Mouse (Mus musculus) cerebellum, adult 2 months (tissue): ENCODE measurements around the gene Rap2b. TPM values are rescaled to one million over a fixed set of nuclear protein-coding genes. Genes with fewer than 3 reads are reported as not detected.
A peak's percentile ranks its signal among the peaks of the same experiment; 100 is the strongest.

ENCODE experiments used
- DNase-seq, 2 experiments: peaks; one replicate each; pipeline ENCODE4 v3.0.0; 2021
- H3K27ac ChIP-seq: fragments of 200-500 bp; 2 replicates; pipeline ENCODE4 v1.5.1; 2012; ENCODE audit warnings: low read length, control low read depth, inconsistent platforms; ENCODE audit not compliant: insufficient read depth
- H3K27me3 ChIP-seq: fragments of 200-500 bp; 2 replicates; pipeline ENCODE4 v1.6.1; 2012; ENCODE audit warnings: inconsistent platforms, mild to moderate bottlenecking, low read length, moderate library complexity; ENCODE audit not compliant: control insufficient read depth, insufficient read depth
- H3K4me1 ChIP-seq: fragments of 200-500 bp; 2 replicates; pipeline ENCODE4 v1.6.1; 2011; ENCODE audit warnings: low read length; ENCODE audit not compliant: control insufficient read depth, insufficient read depth
- H3K4me3 ChIP-seq: fragments of 200-500 bp; replicated peaks from 2 replicates; pipeline ENCODE3; 2011; ENCODE audit warnings: mild to moderate bottlenecking, low read depth, low read length, control low read depth; ENCODE audit not compliant: insufficient read depth
- CTCF ChIP-seq: fragments of 200-500 bp; IDR thresholded peaks from 2 replicates; pipeline ENCODE4 v1.5.1; 2011; ENCODE audit warnings: low read depth, mild to moderate bottlenecking, control low read depth, low read length, moderate library complexity, borderline replicate concordance; ENCODE audit not compliant: insufficient read depth
- POLR2A ChIP-seq: fragments of 200-500 bp; IDR thresholded peaks from 2 replicates; pipeline ENCODE4 v1.6.1; 2011; ENCODE audit warnings: low read length, control low read depth, borderline replicate concordance; ENCODE audit not compliant: insufficient read depth
- whole genome bisulfite sequencing: fragments of 180-500 bp; shearing (Covaris S2); methylation state at CpG from one replicate; pipeline ENCODE4 v1.1.7; 2018; 5-methylcytosine and 5-hydroxymethylcytosine counted together
- polyA plus RNA-seq: library from polyadenylated mRNA; depleted of rRNA; stranded (reverse); fragments of >200 nt; gene quantifications from 2 replicates; pipeline ENCODE4 v1.2.3, GENCODE M21; 2012

The Rap2b gene
- polyA plus RNA-seq, 1 experiment, result 4.9 TPM

GRCm38 (mm10) chr3:61348036-61348614, 13.3 kb upstream of the Rap2b start:
- H3K27me3 ChIP-seq, result no peaks in the 10 kb centered on the region
- no peaks in the 10 kb centered on the region for H3K4me1 ChIP-seq
- no peak overlapping the region for H3K27ac ChIP-seq
- no peak for TF ChIP-seq CTCF
- DNase-seq, result no peak
- WGBS, result 46% methylated on average over 4 of the region's 4 CpGs
- H3K4me3 ChIP-seq, result no peak overlapping the region

DNA sequence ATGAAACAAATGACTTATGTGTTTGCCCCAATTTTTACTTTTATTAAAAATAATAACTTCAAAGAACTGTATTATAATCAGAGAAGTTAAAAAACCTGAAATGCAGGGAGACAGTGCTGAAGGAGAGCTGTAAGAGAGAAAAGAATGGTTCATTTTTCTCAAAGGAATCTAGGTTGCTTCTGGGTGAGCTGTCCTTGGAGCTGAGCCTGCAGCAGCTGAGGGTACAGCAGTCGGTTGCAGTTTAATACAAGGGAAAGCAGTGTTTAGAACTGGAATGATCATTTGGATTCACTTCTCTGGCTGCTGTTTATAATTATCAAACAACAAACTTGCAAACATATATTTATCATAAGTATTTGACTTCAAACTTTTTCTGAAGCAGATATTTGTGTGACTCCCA, 12.0 kb upstream of the Rap2b start:
- Histone ChIP-seq H3K27me3 (no peaks in the 10 kb centered on the region), H3K4me3 (no peak overlapping the region), H3K4me1 (no peaks in the 10 kb centered on the region), H3K27ac (no peak overlapping the region)
- DNase-seq, result no peak
- no peak for TF ChIP-seq POLR2A
- no peak for TF ChIP-seq CTCF
- WGBS, result 29% methylated on average over 1 of the region's 1 CpGs

- TF ChIP-seq CTCF, result no peak
- no peak for TF ChIP-seq POLR2A
- Histone ChIP-seq H3K4me3 (no peak overlapping the region), H3K27ac (no peak overlapping the region), H3K27me3 (no peaks in the 10 kb centered on the region), H3K4me1 (no peaks in the 10 kb centered on the region)
- DNase-seq, result no peak
- WGBS, result 65% methylated on average over 1 of the region's 1 CpGs
Measured at GRCm38 (mm10) chr3:61355464-61355863, 6.0 kb upstream of the Rap2b start.

- H3K4me1 ChIP-seq, result no peaks in the 10 kb centered on the region
- TF ChIP-seq POLR2A, result no peak
- TF ChIP-seq CTCF, result no peak
- H3K4me3 ChIP-seq, result no peak overlapping the region
- no peak overlapping the region for H3K27ac ChIP-seq
- WGBS, result 35% methylated on average over 6 of the region's 6 CpGs
- H3K27me3 ChIP-seq, result no peaks in the 10 kb centered on the region
- no peak for DNase-seq
Measured at GRCm38 (mm10) chr3:61358107-61358506, 3.3 kb upstream of the Rap2b start.

DNA sequence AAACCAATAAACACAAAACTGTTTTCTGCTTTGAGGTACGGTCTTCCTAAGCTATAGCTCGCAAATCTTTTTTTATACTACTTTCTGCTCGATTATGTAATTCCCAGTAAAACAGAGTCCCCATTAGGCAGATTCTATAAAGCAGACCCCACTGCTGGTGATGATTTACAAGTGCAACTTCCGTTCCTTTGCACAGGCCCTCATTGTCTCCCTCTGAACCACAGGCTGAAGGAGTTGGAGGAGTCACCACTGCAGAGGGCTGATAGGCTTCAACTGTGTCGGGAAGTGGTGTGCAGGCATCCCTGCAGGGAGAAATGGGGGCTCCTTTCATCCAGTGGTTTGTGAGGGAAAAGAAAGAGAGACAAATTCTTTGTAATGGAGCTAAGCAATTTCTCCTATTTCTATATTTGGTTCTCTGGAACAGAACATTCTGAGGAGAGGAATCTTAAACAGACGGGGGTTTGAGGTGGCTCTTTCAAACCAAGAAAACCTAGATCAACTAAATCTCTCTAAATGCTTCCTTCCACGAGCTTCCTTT, 2.6 kb upstream of the Rap2b start:
- DNase-seq, result no peak
- WGBS, result 55% methylated on average over 7 of the region's 7 CpGs
- no peaks in the 10 kb centered on the region for H3K27me3 ChIP-seq
- TF ChIP-seq CTCF (no peak), POLR2A (no peak)
- H3K4me3 ChIP-seq, result no peak overlapping the region
- no peak overlapping the region for H3K27ac ChIP-seq
- no peaks in the 10 kb centered on the region for H3K4me1 ChIP-seq

- Histone ChIP-seq H3K27ac (no peak overlapping the region; the same call in 1 of the 2 replicates), H3K27me3 (no peaks in the 10 kb centered on the region), H3K4me1 (no peaks in the 10 kb centered on the region), H3K4me3 (peak overlapping the region; percentile 54)
- no peak for TF ChIP-seq CTCF
- TF ChIP-seq POLR2A, result no peak
- DNase-seq, result peak in 1 of 2 experiments; percentile 60
- 1% methylated on average over 9 of the region's 9 CpGs for WGBS
Measured at GRCm38 (mm10) chr3:61362821-61363160, 1.4 kb downstream of the Rap2b start.

- H3K4me3 ChIP-seq, result peak overlapping the region; percentile 54
- H3K27me3 ChIP-seq, result no peaks in the 10 kb centered on the region
- no peak for TF ChIP-seq POLR2A
- TF ChIP-seq CTCF, result no peak
- H3K4me1 ChIP-seq, result no peaks in the 10 kb centered on the region
- WGBS, result under 1% methylated on average over 30 of the region's 30 CpGs
- DNase-seq, result peak; percentile 78 to 83
- H3K27ac ChIP-seq, result no peak overlapping the region; the same call in 1 of the 2 replicates
Measured at GRCm38 (mm10) chr3:61363161-61363988, 1.9 kb downstream of the Rap2b start.
